Mouse (Mus musculus) intestine, embryonic 16.5 days (tissue): ENCODE data around the gene Pheta2. TPM values are rescaled to one million over a fixed set of nuclear protein-coding genes. Genes with fewer than 3 reads are reported as not detected.
A peak's percentile ranks its signal among the peaks of the same experiment; 100 is the strongest.

Experiments
- ATAC-seq: fragments of 200-750 bp; cut with Nextera tagmentation; 2 replicates; pipeline ENCODE4 v1.8.0; 2017; ENCODE audit warnings: moderate TSS enrichment, moderate library complexity
- H3K27ac ChIP-seq: fragments of 300-500 bp; sonication (generic); 2 replicates; pipeline ENCODE4 v1.5.1; 2014; ENCODE audit warnings: mild to moderate bottlenecking, low read length
- H3K27me3 ChIP-seq: fragments of 300-500 bp; sonication (generic); replicated peaks from 2 replicates; pipeline ENCODE4 v1.6.1; 2014; ENCODE audit warnings: low read length, control low read depth, mixed read lengths; ENCODE audit not compliant: control insufficient read depth, insufficient read depth
- H3K36me3 ChIP-seq: fragments of 300-500 bp; sonication (generic); 2 replicates; pipeline ENCODE4 v1.6.1; 2014; ENCODE audit warnings: low read length, control low read depth; ENCODE audit not compliant: control insufficient read depth, insufficient read depth
- H3K4me1 ChIP-seq: fragments of 300-500 bp; sonication (generic); 2 replicates; pipeline ENCODE4 v1.6.1; 2014; ENCODE audit warnings: low read length, control low read depth, mixed read lengths; ENCODE audit not compliant: control insufficient read depth, insufficient read depth
- H3K4me2 ChIP-seq: fragments of 300-500 bp; sonication (generic); 2 replicates; pipeline ENCODE4 v1.6.1; 2014; ENCODE audit warnings: low read depth, low read length, control low read depth
- H3K4me3 ChIP-seq: fragments of 300-500 bp; sonication (generic); 2 replicates; pipeline ENCODE4 v1.5.1; 2014; ENCODE audit warnings: mild to moderate bottlenecking, low read length
- H3K9ac ChIP-seq: fragments of 300-500 bp; sonication (generic); 2 replicates; pipeline ENCODE4 v1.6.1; 2014; ENCODE audit warnings: low read depth, low read length
- H3K9me3 ChIP-seq: fragments of 300-500 bp; sonication (generic); 2 replicates; pipeline ENCODE4 v1.6.1; 2016; ENCODE audit warnings: low read length, control low read depth; ENCODE audit not compliant: control insufficient read depth
- WGBS: fragments of 180-500 bp; shearing (Covaris S2); extraction: QIAGEN DNeasy Blood & Tissue Kit; methylation state at CpG from one replicate; pipeline ENCODE4 v1.1.7; 2014; 5-methylcytosine and 5-hydroxymethylcytosine counted together
- polyA plus RNA-seq: library from polyadenylated mRNA; unstranded; fragments of >200 nt; fragmentation: Nextera tagmentation; extraction: Ambion mirVana; gene quantifications from 2 replicates; pipeline ENCODE4 v1.2.1, GENCODE M21; 2015

Gene Pheta2
- 11.6 and 13.2 TPM in 2 replicates for polyA plus RNA-seq

DNA sequence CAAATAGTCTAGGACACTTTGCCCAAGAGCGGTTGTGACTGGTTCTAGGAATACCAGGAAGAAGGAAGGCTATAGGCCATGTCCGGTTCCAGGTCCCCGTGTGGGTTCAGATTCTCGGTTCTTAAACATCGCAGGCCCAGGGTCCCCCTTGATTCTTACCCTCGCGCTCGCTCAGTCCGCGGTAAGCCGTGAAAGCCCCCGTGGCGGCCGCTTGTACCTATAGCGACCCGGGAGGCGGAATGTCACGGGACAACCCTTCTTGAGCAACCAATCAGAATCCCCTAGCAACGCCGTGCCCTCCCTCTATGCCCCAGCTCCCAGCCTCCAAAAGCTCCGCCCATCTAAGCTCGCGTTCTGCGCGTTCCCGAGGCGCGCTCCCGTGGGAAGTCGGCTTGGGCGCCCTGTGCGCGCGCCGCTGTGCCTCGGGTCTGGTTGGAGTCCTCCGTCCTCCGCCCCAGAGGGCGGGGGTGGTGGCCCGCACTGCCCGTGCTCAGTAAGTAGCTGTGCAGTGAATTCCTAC is at the start of gene Pheta2, which contains the start of the genes Naga and Smdt1:
Pheta2 (plus strand) TSS at position 350 of the 520 bp plus-strand sequence.
Naga (minus strand) TSS at position 333 of the 520 bp plus-strand sequence.
Smdt1 (plus strand) TSS at position 367 of the 520 bp plus-strand sequence.
- Histone ChIP-seq H3K4me2 (peak within 1 kb of the TSS; percentile 53), H3K27me3 (no peaks in the 10 kb centered on the region), H3K36me3 (peaks cover 16% of the 10 kb centered on the region), H3K27ac (peak within 1 kb of the TSS; percentile 73), H3K4me3 (peak within 1 kb of the TSS; percentile 69), H3K9ac (peak within 1 kb of the TSS; percentile 80), H3K4me1 (peaks cover 39% of the 10 kb centered on the region), H3K9me3 (no peaks in the 10 kb centered on the region)
- ATAC-seq: peak; percentile 83
- WGBS: 0% methylated on average over 41 of the region's 41 CpGs

DNA sequence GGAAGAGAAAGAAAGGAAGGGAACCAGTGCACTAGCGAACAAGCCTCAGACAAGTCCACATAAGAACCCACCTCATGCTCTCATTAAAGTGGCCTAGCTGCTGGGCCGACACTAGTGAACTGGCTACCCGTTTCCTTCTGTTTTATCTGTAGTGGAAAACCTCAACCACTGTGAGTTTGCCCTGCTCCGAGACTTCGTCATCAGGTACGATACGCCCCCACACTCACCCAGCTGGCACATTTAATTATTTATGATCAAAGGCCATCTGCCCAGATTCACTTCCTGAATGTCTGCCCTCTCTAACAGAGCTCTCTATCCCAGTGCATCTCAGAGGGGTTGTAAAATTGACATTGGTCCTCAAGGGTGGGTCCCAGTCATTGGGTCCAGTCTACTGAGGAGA is 48.5 kb upstream of the Pheta2 start:
- H3K27me3 ChIP-seq: no peaks in the 10 kb centered on the region
- 83% methylated on average over 7 of the region's 7 CpGs for WGBS
- no peak overlapping the region for H3K4me2 ChIP-seq
- H3K4me3 ChIP-seq: no peak overlapping the region
- H3K27ac ChIP-seq: no peak overlapping the region
- H3K9ac ChIP-seq: no peak overlapping the region
- H3K4me1 ChIP-seq: peaks cover 9% of the 10 kb centered on the region
- H3K9me3 ChIP-seq: no peaks in the 10 kb centered on the region
- no peaks in the 10 kb centered on the region for H3K36me3 ChIP-seq
- ATAC-seq: no peak

DNA sequence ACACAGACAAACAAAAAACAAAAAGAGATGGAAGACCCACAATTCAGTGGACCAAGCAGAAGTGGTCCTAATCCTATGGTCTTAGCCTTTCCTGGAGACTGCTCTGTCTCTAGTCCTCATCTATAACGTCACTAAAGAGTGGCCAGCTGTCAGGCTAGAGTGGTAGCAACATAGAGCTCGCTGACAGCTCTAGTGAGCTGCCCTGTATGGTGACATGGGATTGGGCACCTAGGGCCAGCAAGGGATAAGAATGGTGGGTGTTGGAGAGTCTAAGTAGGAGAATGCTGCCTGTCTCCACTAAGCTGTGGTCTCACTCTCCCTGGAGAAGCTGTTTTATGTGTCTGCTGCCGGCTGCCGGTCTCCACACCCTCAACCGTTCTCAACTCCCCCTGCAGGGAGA is 45.9 kb upstream of the Pheta2 start:
- Histone ChIP-seq H3K36me3 (no peaks in the 10 kb centered on the region), H3K27ac (no peak overlapping the region), H3K4me1 (peaks cover 9% of the 10 kb centered on the region), H3K9ac (no peak overlapping the region; the same call in 1 of the 2 replicates), H3K9me3 (no peaks in the 10 kb centered on the region), H3K27me3 (no peaks in the 10 kb centered on the region), H3K4me2 (peak overlapping the region; percentile 39), H3K4me3 (no peak overlapping the region)
- ATAC-seq: no peak; the same call in 1 of the 2 replicates
- 22% methylated on average over 5 of the region's 5 CpGs for WGBS

DNA sequence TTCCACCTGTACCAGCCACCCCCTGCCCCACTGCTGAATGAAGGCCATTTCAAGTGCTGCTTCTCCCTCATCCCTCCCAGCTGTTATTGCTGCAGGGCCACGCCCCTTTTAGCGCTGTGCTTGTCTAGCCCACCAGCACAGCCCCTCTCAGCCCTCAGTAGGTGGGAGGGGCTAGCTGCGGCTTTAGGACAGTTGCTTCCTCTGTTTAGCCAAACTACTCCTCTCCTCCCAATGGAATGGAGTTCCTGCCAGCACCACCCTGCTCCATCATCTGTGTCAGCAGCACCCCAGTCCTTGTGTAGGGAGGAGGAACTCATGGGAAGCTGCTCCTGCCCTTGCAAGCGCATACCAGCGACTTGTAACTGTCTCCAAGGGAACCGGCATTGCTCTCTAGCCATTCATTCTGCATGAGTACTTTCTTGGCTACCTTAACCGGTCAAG is 45.5 kb upstream of the Pheta2 start:
- H3K4me2 ChIP-seq: peak overlapping the region; percentile 39
- no peak overlapping the region; the same call in 1 of the 2 replicates for H3K9ac ChIP-seq
- H3K9me3 ChIP-seq: no peaks in the 10 kb centered on the region
- no peak overlapping the region for H3K4me3 ChIP-seq
- peak; percentile 72 for ATAC-seq
- H3K4me1 ChIP-seq: peaks cover 9% of the 10 kb centered on the region
- H3K27me3 ChIP-seq: no peaks in the 10 kb centered on the region
- 5% methylated on average over 7 of the region's 7 CpGs for WGBS
- no peak overlapping the region; the same call in 1 of the 2 replicates for H3K27ac ChIP-seq
- H3K36me3 ChIP-seq: no peaks in the 10 kb centered on the region

DNA sequence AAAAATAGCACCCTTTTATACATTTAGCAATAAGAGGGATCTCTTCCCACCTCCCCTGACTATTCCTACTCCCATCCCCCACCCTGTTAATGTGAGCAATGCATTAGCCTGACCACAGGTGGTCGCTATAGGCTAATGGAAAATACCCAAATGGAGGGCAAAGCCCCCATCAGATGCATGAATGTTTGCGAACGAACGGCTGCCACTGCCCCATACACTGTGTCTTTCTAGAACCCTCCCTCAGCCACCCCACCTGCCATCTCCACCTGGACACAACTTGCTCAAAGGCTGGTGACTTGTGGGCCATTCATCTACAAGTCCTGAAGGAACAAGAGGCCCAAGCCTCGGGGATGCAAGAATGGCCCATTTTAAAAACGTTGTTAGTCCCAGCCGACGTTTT is 44.7 kb upstream of the Pheta2 start:
- Histone ChIP-seq H3K4me1 (peaks cover 9% of the 10 kb centered on the region), H3K27ac (no peak overlapping the region), H3K9ac (no peak overlapping the region), H3K27me3 (no peaks in the 10 kb centered on the region), H3K4me3 (no peak overlapping the region), H3K9me3 (no peaks in the 10 kb centered on the region), H3K4me2 (no peak overlapping the region), H3K36me3 (no peaks in the 10 kb centered on the region)
- no peak for ATAC-seq
- 49% methylated on average over 8 of the region's 8 CpGs for WGBS

DNA sequence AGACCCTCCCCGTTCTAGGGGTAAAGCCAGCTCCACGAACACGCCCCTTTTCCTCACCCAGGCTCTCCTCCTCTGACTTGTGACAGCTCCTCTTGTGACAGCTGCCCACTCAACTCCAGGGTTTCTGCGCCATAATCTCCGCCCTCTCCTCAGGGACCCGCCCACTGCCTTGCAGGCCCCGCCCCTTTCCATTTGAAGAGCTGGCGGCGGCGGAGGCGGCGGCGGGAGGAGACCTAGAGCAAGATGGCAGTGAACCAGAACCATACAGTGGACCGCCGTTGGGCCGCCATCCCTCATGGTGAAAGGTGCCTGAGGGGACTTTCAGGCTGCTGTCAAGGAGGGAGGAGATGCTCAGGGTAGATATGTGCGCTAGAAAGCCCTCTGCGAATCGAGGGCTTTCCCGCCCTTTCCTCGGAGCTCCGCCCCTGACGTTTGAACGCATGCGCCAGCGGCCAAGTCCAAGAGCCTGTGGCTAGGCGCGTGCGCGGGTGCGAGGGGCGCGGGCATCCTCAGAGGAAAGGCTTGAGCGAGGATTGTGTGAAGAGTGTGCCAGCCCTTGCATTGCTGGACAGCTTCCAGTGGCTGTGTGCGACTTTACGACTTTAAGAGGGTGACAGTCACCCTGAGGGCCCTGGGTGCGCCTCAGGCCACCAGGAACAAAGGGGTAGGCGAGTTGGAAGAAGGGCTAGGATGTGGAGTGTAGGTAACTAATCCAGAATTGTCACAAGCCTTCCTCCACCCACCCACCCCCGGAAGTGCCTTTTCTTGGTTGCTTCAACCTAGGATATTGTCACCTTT is 39.8 kb upstream of the Pheta2 start, which contains the start of gene Wbp2nl:
Wbp2nl (plus strand) TSS at position 191 of the 798 bp plus-strand sequence.
- WGBS: 59% methylated on average over 39 of the region's 39 CpGs

DNA sequence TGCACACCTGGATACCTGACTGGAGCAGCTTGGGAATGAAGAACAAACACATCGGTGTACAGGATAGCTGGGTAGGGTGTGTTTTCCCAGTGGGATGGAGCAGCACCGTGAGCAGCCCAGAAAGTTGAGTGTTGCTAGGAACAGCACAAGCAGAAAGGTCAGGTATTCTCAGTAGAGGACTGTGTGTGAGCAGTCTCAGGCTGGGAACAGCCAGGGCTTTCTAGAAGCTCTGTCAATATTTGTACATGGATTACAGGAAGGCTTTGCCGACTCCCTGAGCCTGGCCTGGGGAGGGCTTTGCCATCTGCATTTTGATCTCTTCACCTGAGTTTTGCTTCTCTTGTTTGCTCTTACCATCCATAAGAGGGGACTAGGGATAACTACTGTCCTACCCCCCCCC is 31.6 kb upstream of the Pheta2 start:
- no peaks in the 10 kb centered on the region for H3K9me3 ChIP-seq

More for the DNA sequence above, 39.8 kb upstream of the Pheta2 start, which contains the start of gene Wbp2nl:
- Histone ChIP-seq H3K9ac (no peak within 1 kb of the TSS), H3K4me2 (no peak within 1 kb of the TSS), H3K27ac (no peak within 1 kb of the TSS), H3K4me3 (no peak within 1 kb of the TSS), H3K9me3 (no peaks in the 10 kb centered on the region), H3K36me3 (no peaks in the 10 kb centered on the region), H3K4me1 (no peaks in the 10 kb centered on the region), H3K27me3 (no peaks in the 10 kb centered on the region)
- no peak for ATAC-seq

DNA sequence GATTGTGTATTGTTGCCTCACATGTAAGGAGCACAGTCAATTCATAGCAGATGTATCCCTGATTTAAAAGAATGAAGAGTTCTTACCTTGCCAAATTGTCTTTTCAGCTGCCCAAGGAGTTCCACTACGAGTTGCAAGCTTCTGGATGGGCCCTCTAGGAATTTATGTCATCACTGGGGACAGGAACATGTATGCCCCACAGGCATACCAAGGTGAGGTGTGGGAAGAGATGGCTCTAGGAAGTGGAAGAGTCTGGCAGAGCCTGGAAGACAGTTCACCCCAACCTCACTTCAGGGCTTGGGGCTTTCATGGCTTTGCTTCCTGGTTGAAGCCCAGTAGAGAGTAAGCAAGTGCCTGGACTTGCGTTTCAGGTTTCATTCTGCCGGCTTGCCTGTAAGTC is 30.3 kb upstream of the Pheta2 start:
- no peaks in the 10 kb centered on the region for H3K9me3 ChIP-seq
- no peaks in the 10 kb centered on the region for H3K36me3 ChIP-seq
- no peaks in the 10 kb centered on the region for H3K4me1 ChIP-seq
- no peak overlapping the region for H3K4me3 ChIP-seq
- no peaks in the 10 kb centered on the region for H3K27me3 ChIP-seq
- ATAC-seq: no peak
- H3K9ac ChIP-seq: no peak overlapping the region
- no peak overlapping the region for H3K27ac ChIP-seq
- WGBS: 52% methylated on average over 3 of the region's 3 CpGs
- H3K4me2 ChIP-seq: no peak overlapping the region

More for the DNA sequence above, 31.6 kb upstream of the Pheta2 start:
- H3K36me3 ChIP-seq: no peaks in the 10 kb centered on the region
- ATAC-seq: peak; percentile 76
- 55% methylated on average over 3 of the region's 3 CpGs for WGBS
- no peak overlapping the region for H3K4me2 ChIP-seq
- H3K4me1 ChIP-seq: no peaks in the 10 kb centered on the region
- H3K9ac ChIP-seq: no peak overlapping the region
- no peak overlapping the region for H3K27ac ChIP-seq
- no peaks in the 10 kb centered on the region for H3K27me3 ChIP-seq
- H3K4me3 ChIP-seq: no peak overlapping the region

DNA sequence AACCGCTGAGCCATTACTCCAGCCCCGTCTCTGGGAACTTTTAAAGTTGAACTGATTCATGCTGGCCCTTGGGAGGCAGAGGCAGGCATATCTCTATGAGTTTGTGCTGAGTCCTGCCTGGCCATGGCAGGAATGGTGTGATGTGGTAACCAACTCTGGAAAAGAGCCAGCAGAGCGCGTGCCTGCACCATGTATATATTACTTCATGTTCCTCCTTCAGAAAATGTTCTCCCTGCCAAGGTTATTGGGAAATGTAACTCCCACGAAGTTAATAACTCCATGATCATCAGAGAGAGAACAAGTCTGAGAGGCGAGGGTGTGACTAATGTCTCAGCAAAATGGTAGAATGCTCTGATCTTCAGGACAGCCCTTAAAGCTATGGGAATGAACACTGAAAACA is 20.9 kb upstream of the Pheta2 start:
- no peaks in the 10 kb centered on the region for H3K36me3 ChIP-seq
- no peak overlapping the region for H3K4me3 ChIP-seq
- H3K27ac ChIP-seq: no peak overlapping the region
- no peak for ATAC-seq
- H3K9me3 ChIP-seq: no peaks in the 10 kb centered on the region
- H3K4me1 ChIP-seq: no peaks in the 10 kb centered on the region
- 85% methylated on average over 6 of the region's 6 CpGs for WGBS
- no peak overlapping the region for H3K4me2 ChIP-seq
- no peak overlapping the region for H3K9ac ChIP-seq
- H3K27me3 ChIP-seq: no peaks in the 10 kb centered on the region
